Mouse (Mus musculus) kidney, adult 2 months (tissue): ENCODE data around the gene Lyzl4. TPM values are rescaled to one million over a fixed set of nuclear protein-coding genes. Genes with fewer than 3 reads are reported as not detected.

Experiments used
- DNase-seq: peaks from one replicate; pipeline ENCODE4 v3.0.0; 2021
- H3K27ac ChIP-seq: fragments of 200-500 bp; 2 replicates; pipeline ENCODE4 v1.5.1; 2012; ENCODE audit warnings: low read depth, low read length, control low read depth, inconsistent platforms; ENCODE audit not compliant: insufficient read depth
- H3K27me3 ChIP-seq: fragments of 200-500 bp; replicated peaks from 2 replicates; pipeline ENCODE4 v1.6.1; 2012; ENCODE audit warnings: mild to moderate bottlenecking, moderate library complexity, low read length, inconsistent platforms; ENCODE audit not compliant: control insufficient read depth, insufficient read depth
- H3K36me3 ChIP-seq: fragments of 200-500 bp; 2 replicates; pipeline ENCODE4 v1.6.1; 2012; ENCODE audit warnings: mild to moderate bottlenecking, moderate library complexity, low read length, inconsistent platforms; ENCODE audit not compliant: control insufficient read depth, insufficient read depth
- H3K4me1 ChIP-seq: fragments of 200-500 bp; 2 replicates; pipeline ENCODE4 v1.6.1; 2011; ENCODE audit warnings: low read length; ENCODE audit not compliant: control insufficient read depth, insufficient read depth
- H3K4me3 ChIP-seq: fragments of 200-500 bp; 2 replicates; pipeline ENCODE4 v1.5.1; 2011; ENCODE audit warnings: mild to moderate bottlenecking, low read depth, low read length, control low read depth; ENCODE audit not compliant: insufficient read depth
- CTCF ChIP-seq: fragments of 200-500 bp; conservative IDR thresholded peaks from 2 replicates; pipeline ENCODE4 v1.5.1; 2011; ENCODE audit warnings: low read depth, mild to moderate bottlenecking, control low read depth, low read length, moderate library complexity, mixed read lengths; ENCODE audit not compliant: insufficient read depth, insufficient read length
- POLR2A ChIP-seq: fragments of 200-500 bp; IDR thresholded peaks from one replicate; pipeline ENCODE4 v1.6.1; 2011; ENCODE audit warnings: low read depth, low read length, control low read depth
- WGBS: fragments of 180-500 bp; shearing (Covaris S2); methylation state at CpG from one replicate; pipeline ENCODE4 v1.1.7; 2018; 5-methylcytosine and 5-hydroxymethylcytosine counted together
- polyA plus RNA-seq: library from polyadenylated mRNA; depleted of rRNA; stranded (reverse); fragments of >200 nt; gene quantifications from 2 replicates; pipeline ENCODE4 v1.2.3, GENCODE M21; 2012

Lyzl4 gene
- polyA plus RNA-seq, 1 experiment = 0.11 TPM

DNA sequence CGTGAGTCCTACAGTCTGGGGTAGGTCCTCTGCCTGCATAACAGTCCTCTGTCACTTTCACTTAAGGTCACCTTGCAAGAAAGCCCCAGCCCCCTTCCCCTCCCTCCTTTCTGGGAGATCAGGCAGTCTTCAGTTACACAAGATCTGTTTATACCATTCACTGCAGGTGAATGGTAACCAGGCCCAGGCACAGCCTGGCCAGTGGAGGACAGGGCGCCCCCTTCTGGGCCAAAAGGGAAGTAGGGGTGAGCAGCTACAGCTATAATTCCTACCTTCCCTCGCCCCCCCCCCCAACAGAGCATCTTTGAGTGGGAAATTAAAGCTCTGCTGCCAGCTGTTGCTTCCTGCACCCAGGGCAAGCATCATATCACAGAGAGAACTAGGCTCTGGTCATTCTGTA is 25.4 kb downstream of the Lyzl4 start:
- Histone ChIP-seq H3K36me3 (no peaks in the 10 kb centered on the region), H3K4me1 (no peaks in the 10 kb centered on the region), H3K27me3 (no peaks in the 10 kb centered on the region), H3K27ac (no peak overlapping the region), H3K4me3 (no peak overlapping the region)
- DNase-seq = no peak
- TF ChIP-seq CTCF (0 out of 2 replicates have a peak, but pooled peaks have one; percentile 24), POLR2A (no peak)
- WGBS = 73% methylated on average over 3 of the region's 3 CpGs

GRCm38 (mm10) chr9:121614241-121614757 is 27.6 kb downstream of the Lyzl4 start:
- Histone ChIP-seq H3K4me1 (no peaks in the 10 kb centered on the region), H3K27ac (no peak overlapping the region), H3K27me3 (no peaks in the 10 kb centered on the region), H3K4me3 (no peak overlapping the region), H3K36me3 (no peaks in the 10 kb centered on the region)
- DNase-seq = no peak
- no peak for TF ChIP-seq CTCF
- no peak for TF ChIP-seq POLR2A

DNA sequence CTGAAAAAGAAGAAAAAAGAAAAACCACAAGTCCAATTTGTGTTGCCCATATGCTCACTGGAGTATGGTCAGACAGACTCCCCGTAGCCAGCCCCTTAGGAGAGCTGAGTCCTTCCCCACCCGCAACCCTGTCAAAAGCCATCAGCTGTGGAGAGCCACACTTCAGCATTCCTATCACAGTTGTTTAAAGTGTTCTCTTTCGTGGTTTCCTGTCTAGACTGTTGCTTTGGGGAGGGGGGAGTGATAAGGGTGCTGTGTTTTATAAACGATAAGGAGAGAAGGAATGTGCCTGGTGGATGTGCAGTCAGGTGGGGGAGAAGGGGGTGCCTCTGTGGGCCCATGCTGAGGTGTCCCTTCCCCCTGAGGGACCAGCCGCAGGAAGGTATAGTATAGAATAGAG is 28.7 kb downstream of the Lyzl4 start:
- H3K36me3 ChIP-seq = no peaks in the 10 kb centered on the region
- no peak for DNase-seq
- H3K4me1 ChIP-seq = no peaks in the 10 kb centered on the region
- no peak overlapping the region for H3K27ac ChIP-seq
- WGBS = 49% methylated on average over 5 of the region's 5 CpGs
- no peak for TF ChIP-seq CTCF
- TF ChIP-seq POLR2A = no peak
- H3K4me3 ChIP-seq = no peak overlapping the region
- no peaks in the 10 kb centered on the region for H3K27me3 ChIP-seq

GRCm38 (mm10) chr9:121609381-121609780 is 32.5 kb downstream of the Lyzl4 start:
- TF ChIP-seq POLR2A (no peak), CTCF (no peak)
- Histone ChIP-seq H3K4me3 (no peak overlapping the region), H3K27me3 (no peaks in the 10 kb centered on the region), H3K36me3 (no peaks in the 10 kb centered on the region), H3K4me1 (no peaks in the 10 kb centered on the region), H3K27ac (no peak overlapping the region)
- WGBS = 71% methylated on average over 6 of the region's 6 CpGs
- no peak for DNase-seq

GRCm38 (mm10) chr9:121606498-121607096 is 35.3 kb downstream of the Lyzl4 start:
- Histone ChIP-seq H3K36me3 (no peaks in the 10 kb centered on the region), H3K27me3 (no peaks in the 10 kb centered on the region), H3K4me3 (no peak overlapping the region), H3K27ac (no peak overlapping the region), H3K4me1 (no peaks in the 10 kb centered on the region)
- WGBS = 58% methylated on average over 1 of the region's 1 CpGs
- TF ChIP-seq CTCF (no peak), POLR2A (no peak)
- no peak for DNase-seq

GRCm38 (mm10) chr9:121605414-121606278 is 36.2 kb downstream of the Lyzl4 start:
- TF ChIP-seq POLR2A (no peak), CTCF (peak; percentile 96)
- WGBS = 52% methylated on average over 12 of the region's 12 CpGs
- Histone ChIP-seq H3K4me1 (no peaks in the 10 kb centered on the region), H3K27ac (no peak overlapping the region), H3K27me3 (no peaks in the 10 kb centered on the region), H3K4me3 (no peak overlapping the region), H3K36me3 (no peaks in the 10 kb centered on the region)
- DNase-seq = peak; percentile 72

DNA sequence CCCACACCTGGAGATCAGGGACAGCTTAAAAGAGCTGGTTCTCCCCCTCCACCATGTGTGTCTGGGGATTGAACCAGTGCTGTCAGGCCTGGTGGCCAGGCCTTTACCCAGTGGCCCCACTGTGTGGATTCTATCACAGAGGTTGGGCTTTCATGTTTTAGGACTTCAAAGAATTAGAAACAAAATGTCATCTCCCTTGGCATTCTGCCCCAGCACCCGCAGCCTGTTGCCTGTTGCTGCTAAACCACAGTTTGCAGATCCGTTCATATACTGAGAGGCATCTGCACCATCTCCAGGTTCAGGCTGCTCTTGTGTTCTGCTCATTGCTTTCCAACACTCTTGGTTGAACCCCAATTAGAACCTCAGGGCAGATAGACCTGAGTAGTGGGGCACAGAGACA is 39.5 kb downstream of the Lyzl4 start:
- Histone ChIP-seq H3K27ac (no peak overlapping the region), H3K4me3 (no peak overlapping the region), H3K4me1 (no peaks in the 10 kb centered on the region), H3K27me3 (no peaks in the 10 kb centered on the region), H3K36me3 (no peaks in the 10 kb centered on the region)
- TF ChIP-seq CTCF (no peak), POLR2A (no peak)
- 80% methylated on average over 2 of the region's 2 CpGs for WGBS
- no peak for DNase-seq
